Mouse (Mus musculus) right cerebral cortex, adult 2 months (tissue): Measurements from ENCODE around the gene Gm14124.
"Not testable (repeated sequence)": the region's sequence is repeated elsewhere in the genome, so short reads cannot be mapped to it uniquely, and the experiment has no call there.

Source experiments
- DNase-seq, 2 experiments: peaks; one replicate each; pipeline ENCODE4 v3.0.0; 2021 to 2022; ENCODE audit warnings: low spot score in 2 of 2

The Gm14124 gene

GRCm38 (mm10) chr2:150257291-150257690, at the start of gene Gm14124:
TSS of gene Gm14124 (plus strand) at chr2:150257517.
- not testable (repeated sequence) for DNase-seq

DNA sequence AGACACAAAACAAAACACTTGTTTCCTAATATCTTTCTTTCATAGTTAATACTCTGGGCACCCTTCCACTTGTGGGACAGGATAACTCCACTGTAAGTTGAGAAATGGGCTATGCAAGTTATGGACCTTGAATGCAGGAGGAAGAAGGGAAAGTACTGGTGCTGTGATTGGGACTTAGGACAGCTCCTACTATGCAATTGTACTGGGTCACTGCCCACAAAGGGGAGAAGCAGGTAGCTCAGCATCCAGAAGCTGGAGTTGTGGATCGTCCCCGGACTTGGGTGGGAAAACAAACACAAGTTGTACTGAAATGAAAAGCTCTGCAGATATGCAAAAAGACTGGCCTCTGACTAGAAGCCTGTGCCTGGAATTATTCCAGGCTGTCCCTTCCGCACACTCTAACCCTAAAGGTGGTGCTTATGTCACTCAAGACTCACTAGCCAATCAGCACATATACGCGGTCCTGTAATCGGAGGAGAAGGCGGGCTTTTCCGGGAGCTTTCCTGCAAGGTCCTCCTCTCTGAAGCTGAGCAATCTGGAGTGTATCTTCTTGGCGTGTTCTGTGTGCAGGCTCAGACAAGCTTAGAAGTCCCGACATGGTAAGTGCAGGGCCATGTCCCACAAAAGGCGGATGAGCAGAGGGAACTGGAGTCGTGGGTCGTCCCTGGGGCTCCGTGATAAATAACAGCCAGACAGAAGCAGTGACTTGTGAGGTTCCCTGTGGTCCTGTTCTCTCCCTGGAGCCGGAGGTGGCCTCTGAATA, 39.5 kb upstream of the Gm14124 start, which contains the start of gene Zfp937:
TSS of gene Zfp937 (plus strand) at position 474 of the 763 bp plus-strand sequence.
- DNase-seq = peak; percentile 82 to 87

DNA sequence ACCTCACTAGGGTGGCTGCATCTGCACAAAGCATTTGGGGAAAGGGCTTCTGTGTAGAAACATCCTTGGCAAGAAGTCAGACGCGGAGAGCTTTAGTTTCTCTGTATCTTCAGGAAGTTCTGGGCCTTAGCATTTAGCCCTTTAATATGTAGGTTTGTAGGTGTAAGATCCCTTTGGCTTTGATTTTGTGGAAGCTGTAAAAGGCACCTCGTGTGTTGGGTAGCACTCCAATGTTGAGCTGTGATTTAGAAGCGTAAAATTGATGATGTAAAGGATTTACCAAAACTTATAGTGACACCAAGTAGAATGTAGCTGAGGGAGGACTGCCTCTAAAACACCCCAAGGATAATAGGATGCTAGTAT, 39.0 kb upstream of the Gm14124 start:
- not testable (repeated sequence) for DNase-seq

GRCm38 (mm10) chr2:150223263-150223662, 34.1 kb upstream of the Gm14124 start:
- not testable (repeated sequence) for DNase-seq

- DNase-seq = no peak
Observed at GRCm38 (mm10) chr2:150243211-150243610, 14.1 kb upstream of the Gm14124 start.

DNA sequence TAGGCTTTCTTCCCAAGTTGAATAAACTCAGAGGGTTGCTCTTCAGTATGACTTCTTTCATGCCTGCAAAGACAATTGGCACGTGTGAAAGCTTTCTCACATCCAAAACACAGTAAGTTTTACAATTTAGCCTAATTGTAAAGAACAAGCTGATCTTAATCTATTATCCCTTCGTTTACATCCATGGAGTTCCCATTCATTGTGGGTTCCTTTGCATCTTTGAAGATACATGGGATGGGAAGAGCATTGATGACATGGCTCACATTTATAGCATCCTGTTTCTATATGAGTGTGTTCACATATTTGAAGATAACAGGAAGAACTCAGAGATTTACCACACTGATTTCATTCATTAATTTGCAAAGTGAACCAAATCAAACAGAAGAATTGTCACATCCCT, 1.8 kb upstream of the Gm14124 start, which contains the start of gene Gm21994:
TSS of gene Gm21994 (minus strand) at position 101 of the 400 bp plus-strand sequence.
- not testable (repeated sequence) for DNase-seq

DNA sequence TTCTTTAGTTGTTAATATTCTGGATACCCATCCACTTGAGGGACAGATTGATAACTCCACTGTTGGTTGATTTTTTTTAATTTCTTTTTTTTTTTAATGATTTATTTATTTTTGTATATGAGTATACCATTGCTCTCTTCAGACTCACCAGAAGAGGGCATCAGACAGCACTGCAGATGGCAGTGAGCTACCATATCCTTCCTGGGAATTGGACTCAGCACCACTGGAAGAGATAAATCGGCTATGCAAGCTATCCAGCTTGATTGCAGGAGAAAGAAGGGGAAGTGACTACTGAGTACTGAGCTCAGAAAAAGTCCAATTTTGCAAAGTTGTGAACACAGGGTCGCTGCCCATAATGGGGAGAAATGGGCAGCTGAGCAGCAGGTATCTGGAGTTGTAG, 456 bp upstream of the Gm14124 start:
- DNase-seq = not testable (repeated sequence)

DNA sequence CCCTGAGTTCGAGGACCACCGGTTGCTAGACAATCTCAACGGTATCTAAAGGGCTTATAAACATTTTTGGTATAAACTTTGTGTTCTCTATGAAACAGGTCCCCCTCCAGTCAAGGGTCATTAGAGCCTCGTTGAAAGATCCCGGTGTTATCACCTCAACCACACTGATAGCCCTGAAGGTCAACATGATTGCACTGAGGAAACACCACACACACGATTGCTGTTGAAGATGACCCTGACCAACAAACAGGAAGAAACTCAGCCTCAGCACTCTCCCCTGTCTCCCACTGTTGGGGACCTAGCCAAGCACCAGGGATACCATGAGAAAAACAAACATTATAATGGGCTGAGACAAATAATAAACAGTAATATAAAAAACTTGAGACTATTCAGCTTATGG, 36.4 kb downstream of the Gm14124 start:
- DNase-seq = no peak

DNA sequence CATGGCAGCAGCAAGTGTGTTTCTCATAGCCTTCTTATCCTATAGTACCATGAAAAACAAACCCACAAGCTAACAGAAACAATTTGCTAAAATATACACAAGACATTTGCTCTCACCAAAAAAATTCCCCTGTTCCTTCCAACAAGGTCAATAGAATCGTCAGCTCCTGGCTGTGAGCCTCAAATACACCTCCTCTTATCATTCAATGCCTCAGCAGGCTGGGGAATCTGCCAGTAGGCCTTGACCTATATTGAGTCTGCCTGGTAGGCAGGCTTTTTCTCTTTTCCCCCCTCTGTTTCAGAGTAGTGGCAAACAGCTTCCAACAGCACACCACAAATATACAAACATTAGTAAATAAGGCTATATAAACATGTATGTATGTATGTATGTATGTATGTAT, 41.8 kb downstream of the Gm14124 start:
- no peak for DNase-seq

DNA sequence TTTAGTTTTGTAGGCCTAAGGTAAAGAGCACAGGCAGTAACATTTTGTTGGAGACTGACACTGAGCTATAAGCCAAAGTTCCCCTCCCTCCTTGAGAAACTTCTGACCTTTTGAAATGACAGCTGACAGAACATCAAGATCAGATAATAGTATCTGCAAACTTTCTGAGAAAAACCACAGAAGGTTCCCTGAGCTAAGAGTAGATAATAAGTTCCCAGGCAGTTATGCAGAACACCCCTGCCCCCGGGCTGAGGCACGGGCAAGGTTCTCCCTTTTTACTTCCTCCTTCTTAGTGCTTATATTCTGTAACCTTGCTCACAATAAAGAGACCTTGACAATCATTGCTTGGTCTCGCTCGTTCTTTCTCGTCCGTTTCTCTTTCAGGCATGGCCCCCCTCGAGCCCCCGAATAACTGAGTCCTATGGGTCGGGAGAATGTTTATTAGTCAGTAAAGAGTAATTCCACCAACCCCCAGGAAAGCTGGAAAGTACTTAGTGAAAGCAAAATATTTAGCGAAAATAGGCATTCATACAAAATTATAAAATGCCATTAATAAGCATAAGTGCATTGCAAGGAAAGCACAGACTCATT, 50.0 kb downstream of the Gm14124 start:
- DNase-seq = no peak

GRCm38 (mm10) chr2:150310952-150311884, 53.9 kb downstream of the Gm14124 start:
- peak; percentile 92 to 94 for DNase-seq

- DNase-seq = no peak
Observed at GRCm38 (mm10) chr2:150316140-150316539, 58.8 kb downstream of the Gm14124 start.

DNA sequence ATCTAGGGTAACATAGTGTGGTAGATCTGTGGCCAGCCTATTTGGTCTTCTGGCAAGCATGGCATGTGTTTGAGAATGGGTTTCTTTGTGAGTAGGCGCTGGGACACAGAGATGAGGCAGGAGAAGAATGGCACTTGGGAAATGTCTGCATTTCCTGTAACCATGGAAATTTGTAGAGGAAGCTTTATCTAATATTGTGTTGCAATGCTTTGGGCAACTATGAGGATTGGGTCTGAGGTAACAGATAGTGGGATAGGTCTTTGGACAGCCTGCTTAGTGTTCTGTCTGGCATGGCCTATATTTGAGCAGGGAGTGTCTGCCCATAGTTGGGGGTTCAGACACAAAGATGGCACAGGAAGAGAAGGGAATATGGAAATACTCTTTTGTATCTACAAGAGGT, 61.7 kb downstream of the Gm14124 start:
- no peak for DNase-seq
